Mouse (Mus musculus) MEL (cell line): ENCODE data around the gene Cldn9. TPM values are rescaled to one million over a fixed set of nuclear protein-coding genes. Genes with fewer than 3 reads are reported as not detected.
A peak's percentile ranks its signal among the peaks of the same experiment; 100 is the strongest.

Experiments used
- DNase-seq: peaks from one replicate; pipeline ENCODE4 v3.0.0; 2011; ENCODE audit warnings: low read depth, low spot score
- H3K27ac ChIP-seq: 2 replicates; pipeline ENCODE4 v1.5.1; 2012; ENCODE audit warnings: low read depth, mild to moderate bottlenecking, control low read depth, low read length, moderate library complexity; ENCODE audit not compliant: control insufficient read depth
- H3K27me3 ChIP-seq, 2 experiments: fragments of 150-350 bp in 1 of 2; sonication (generic) in 1 of 2; 2 replicates each; pipeline ENCODE4 v1.6.1; 2012; ENCODE audit warnings: low read length in 2 of 2, mild to moderate bottlenecking in 2 of 2, improper control_type of control experiment in 1 of 2, moderate library complexity in 1 of 2; ENCODE audit not compliant: insufficient read depth in 2 of 2, control insufficient read depth in 1 of 2
- H3K36me3 ChIP-seq, 2 experiments: 2 replicates each; pipeline ENCODE4 v1.6.1; 2012 to 2014; ENCODE audit warnings: low read length in 2 of 2, improper control_type of control experiment in 1 of 2, inconsistent platforms in 1 of 2, mild to moderate bottlenecking in 1 of 2; ENCODE audit not compliant: insufficient read depth in 2 of 2, control insufficient read depth in 1 of 2
- H3K4me1 ChIP-seq, 2 experiments: fragments of 150-350 bp in 1 of 2; sonication (generic) in 1 of 2; 2 replicates each; pipeline ENCODE4 v1.6.1; 2012; ENCODE audit warnings: low read length in 2 of 2, improper control_type of control experiment in 1 of 2, mild to moderate bottlenecking in 1 of 2; ENCODE audit not compliant: insufficient read depth in 2 of 2, control insufficient read depth in 1 of 2
- H3K4me3 ChIP-seq, 2 experiments: fragments of 150-350 bp in 1 of 2; sonication (generic) in 1 of 2; 2 replicates each; pipeline ENCODE4 v1.5.1; 2012; ENCODE audit warnings: low read depth in 2 of 2, low read length in 2 of 2, mild to moderate bottlenecking in 2 of 2, moderate library complexity in 2 of 2, control low read depth in 1 of 2, improper control_type of control experiment in 1 of 2; ENCODE audit not compliant: control insufficient read depth in 1 of 2, insufficient read depth in 1 of 2
- H3K79me2 ChIP-seq: 2 replicates; pipeline ENCODE4 v1.6.1; 2012; ENCODE audit warnings: mild to moderate bottlenecking, low read length, moderate library complexity; ENCODE audit not compliant: control insufficient read depth, poor library complexity, insufficient read depth
- H3K9ac ChIP-seq: 2 replicates; pipeline ENCODE4 v1.6.1; 2012; ENCODE audit warnings: low read depth, mild to moderate bottlenecking, control low read depth, low read length, moderate library complexity; ENCODE audit not compliant: control insufficient read depth, poor library complexity, severe bottlenecking
- H3K9me3 ChIP-seq: fragments of 150-350 bp; sonication (generic); replicated peaks from 2 replicates; pipeline ENCODE4 v1.6.1; 2012; ENCODE audit warnings: mild to moderate bottlenecking, low read length, improper control_type of control experiment, moderate library complexity; ENCODE audit not compliant: insufficient read depth
- CHD1 ChIP-seq: IDR thresholded peaks from 2 replicates; pipeline ENCODE4 v1.6.1; 2012; ENCODE audit warnings: low read depth, mild to moderate bottlenecking, inconsistent platforms, low read length, improper control_type of control experiment
- CTCF ChIP-seq, 3 experiments: IDR thresholded peaks in 2 of 3; conservative IDR thresholded peaks in 1 of 3; 2 replicates each; pipeline ENCODE4 v1.5.1; 2011 to 2012; ENCODE audit warnings: low read length in 3 of 3, low read depth in 2 of 3, mild to moderate bottlenecking in 2 of 3, improper control_type of control experiment in 1 of 3, inconsistent platforms in 1 of 3, mixed read lengths in 1 of 3, moderate library complexity in 1 of 3; ENCODE audit not compliant: control insufficient read depth in 1 of 3, insufficient read depth in 1 of 3, poor library complexity in 1 of 3, severe bottlenecking in 1 of 3
- E2F4 ChIP-seq: IDR thresholded peaks from 2 replicates; pipeline ENCODE4 v1.6.1; 2011; ENCODE audit warnings: low read depth, low read length, improper control_type of control experiment, borderline replicate concordance
- EP300 ChIP-seq, 2 experiments: IDR thresholded peaks; 2 replicates each; pipeline ENCODE4 v1.6.1; 2011; ENCODE audit warnings: improper control_type of control experiment in 2 of 2, low read length in 2 of 2, low read depth in 1 of 2, mild to moderate bottlenecking in 1 of 2
- ETS1 ChIP-seq: IDR thresholded peaks from 2 replicates; pipeline ENCODE4 v1.6.1; 2012; ENCODE audit warnings: low read depth, mild to moderate bottlenecking, inconsistent platforms, low read length, improper control_type of control experiment, moderate library complexity
- HCFC1 ChIP-seq: IDR thresholded peaks from 2 replicates; pipeline ENCODE4 v1.6.1; 2012; ENCODE audit warnings: low read depth, mild to moderate bottlenecking, inconsistent platforms, low read length, improper control_type of control experiment, moderate library complexity
- KAT2A ChIP-seq: conservative IDR thresholded peaks from 2 replicates; pipeline ENCODE4 v1.6.1; 2012; ENCODE audit warnings: low read depth, low read length, improper control_type of control experiment, inconsistent platforms
- MAFK ChIP-seq: IDR thresholded peaks from 2 replicates; pipeline ENCODE4 v1.6.1; 2011; ENCODE audit warnings: low read depth, mild to moderate bottlenecking, low read length, improper control_type of control experiment, borderline replicate concordance
- MAX ChIP-seq: IDR thresholded peaks from 2 replicates; pipeline ENCODE4 v1.6.1; 2011; ENCODE audit warnings: low read length, improper control_type of control experiment
- MEF2A ChIP-seq: IDR thresholded peaks from 2 replicates; pipeline ENCODE4 v1.6.1; 2014; ENCODE audit warnings: low read depth, mild to moderate bottlenecking, inconsistent platforms, low read length, improper control_type of control experiment; ENCODE audit not compliant: poor library complexity, insufficient replicate concordance, severe bottlenecking; ENCODE audit errors: extremely low read depth
- MXI1 ChIP-seq: IDR thresholded peaks from 2 replicates; pipeline ENCODE4 v1.6.1; 2011; ENCODE audit warnings: mild to moderate bottlenecking, low read depth, low read length, improper control_type of control experiment
- MYB ChIP-seq: IDR thresholded peaks from 2 replicates; pipeline ENCODE4 v1.6.1; 2011; ENCODE audit warnings: mild to moderate bottlenecking, low read depth, low read length, improper control_type of control experiment
- MYC ChIP-seq: IDR thresholded peaks from 2 replicates; pipeline ENCODE4 v1.6.1; 2011; ENCODE audit warnings: low read depth, mild to moderate bottlenecking, low read length, improper control_type of control experiment, moderate library complexity
- NRF1 ChIP-seq: IDR thresholded peaks from 2 replicates; pipeline ENCODE4 v1.6.1; 2014; ENCODE audit warnings: low read depth, mild to moderate bottlenecking, inconsistent platforms, low read length, improper control_type of control experiment, moderate library complexity; ENCODE audit not compliant: poor library complexity, insufficient read depth, severe bottlenecking
- TBP ChIP-seq: IDR thresholded peaks from 2 replicates; pipeline ENCODE4 v1.8.0; 2011; ENCODE audit warnings: low read depth, low read length, improper control_type of control experiment
- TCF12 ChIP-seq: IDR thresholded peaks from 2 replicates; pipeline ENCODE4 v1.6.1; 2014; ENCODE audit warnings: low read depth, mild to moderate bottlenecking, inconsistent platforms, low read length, improper control_type of control experiment, moderate library complexity
- UBTF ChIP-seq: IDR thresholded peaks from 2 replicates; pipeline ENCODE4 v1.6.1; 2012; ENCODE audit warnings: low read depth, mild to moderate bottlenecking, inconsistent platforms, low read length, improper control_type of control experiment, moderate library complexity, borderline replicate concordance; ENCODE audit not compliant: insufficient read depth
- USF2 ChIP-seq, 2 experiments: IDR thresholded peaks; 2 replicates each; pipeline ENCODE4 v1.6.1; 2011 to 2012; ENCODE audit warnings: improper control_type of control experiment in 2 of 2, low read length in 2 of 2, borderline replicate concordance in 1 of 2, inconsistent platforms in 1 of 2, low read depth in 1 of 2, mild to moderate bottlenecking in 1 of 2; ENCODE audit not compliant: insufficient read depth in 1 of 2
- ZC3H11A ChIP-seq: IDR thresholded peaks from 2 replicates; pipeline ENCODE4 v1.6.1; 2012; ENCODE audit warnings: low read depth, mild to moderate bottlenecking, inconsistent platforms, low read length, improper control_type of control experiment
- ZKSCAN1 ChIP-seq: IDR thresholded peaks from 2 replicates; pipeline ENCODE4 v1.6.1; 2012; ENCODE audit warnings: low read depth, mild to moderate bottlenecking, inconsistent platforms, low read length, improper control_type of control experiment, moderate library complexity
- ZNF384 ChIP-seq: IDR thresholded peaks from 2 replicates; pipeline ENCODE4 v1.6.1; 2012; ENCODE audit warnings: low read depth, mild to moderate bottlenecking, inconsistent platforms, low read length, improper control_type of control experiment
- polyA plus RNA-seq, 2 experiments: library from polyadenylated mRNA; stranded (reverse) in 1 of 2; unstranded in 1 of 2; fragments of >175 nt in 1 of 2; fragments of >200 nt in 1 of 2; gene quantifications; 2 replicates each; pipeline versions ENCODE4 v1.2.1 to v1.2.4; 2012; ENCODE audit warnings: low replicate concordance in 2 of 2, low read depth in 1 of 2; ENCODE audit not compliant: insufficient read length in 2 of 2, insufficient read depth in 1 of 2, missing spikeins in 1 of 2
- total RNA-seq: library from RNA; depleted of rRNA; stranded (reverse); fragments of 300-350 nt; gene quantifications from 2 replicates; pipeline ENCODE4 v1.2.3, GENCODE M21; 2012

The Cldn9 gene
- total and polyA plus RNA-seq, 3 experiments = 0.18 to 0.19 TPM; not detected in 1

DNA sequence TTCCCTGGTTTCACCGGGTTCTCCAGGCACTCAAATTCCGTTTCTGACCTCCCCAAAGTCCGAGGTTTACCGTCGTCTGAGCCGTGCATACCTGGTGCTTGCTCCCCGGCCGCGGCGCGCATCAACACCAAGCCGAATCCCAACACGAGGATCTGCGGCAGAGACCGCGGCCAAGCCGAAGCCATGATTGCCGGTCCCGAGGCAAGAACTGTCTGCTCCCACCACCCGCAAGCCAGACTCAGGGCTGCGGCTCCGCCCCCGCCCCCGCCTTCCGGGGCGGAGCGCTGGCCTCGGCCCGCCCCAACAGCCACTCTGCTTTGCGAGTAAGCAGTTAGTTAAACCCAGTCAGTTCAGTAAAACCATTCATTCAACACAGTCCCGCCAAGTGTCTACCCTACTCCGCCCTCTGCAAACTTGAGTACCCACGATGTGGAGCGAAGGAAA, 6.6 kb downstream of the Cldn9 start, which contains the start of gene Tnfrsf12a (continued):
- TF ChIP-seq NRF1 (no peak), UBTF (no peak)

DNA sequence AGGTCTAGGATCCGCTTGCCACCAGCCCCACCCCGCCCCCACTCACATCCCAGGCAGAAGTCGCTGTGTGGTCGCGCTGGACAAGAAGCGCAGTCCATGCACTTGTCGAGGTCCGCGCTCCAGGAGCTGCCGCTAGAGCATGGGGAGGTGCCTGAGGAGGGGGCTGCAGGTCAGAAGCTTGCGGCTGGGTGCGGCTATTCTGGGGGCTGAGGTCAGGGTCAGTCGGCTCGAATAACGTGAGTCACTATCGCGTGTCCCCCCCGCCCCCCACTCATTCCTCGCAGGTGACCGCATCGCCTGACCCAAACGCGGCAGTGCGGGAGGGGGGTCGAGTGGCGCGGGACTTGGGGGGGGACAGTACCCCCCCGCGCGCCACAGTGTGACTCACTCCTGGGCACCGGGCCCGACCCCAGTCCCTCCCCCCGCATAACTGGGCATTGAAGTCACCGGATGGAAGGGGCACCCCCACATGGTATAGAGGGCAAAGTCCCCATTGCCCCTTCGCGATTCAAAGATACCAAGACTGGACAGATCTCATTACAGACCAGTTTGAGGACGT, 7.3 kb downstream of the Cldn9 start:
- TF ChIP-seq ZKSCAN1 = no peak
- TF ChIP-seq E2F4 = 0 out of 2 replicates have a peak, but pooled peaks have one; percentile 7
- no peak for TF ChIP-seq CHD1
- TF ChIP-seq MAFK = no peak
- 0 out of 2 replicates have a peak, but pooled peaks have one; percentile 10 for TF ChIP-seq MYC
- TF ChIP-seq MYB = no peak
- TF ChIP-seq MAX = no peak
- no peak for TF ChIP-seq MEF2A
- no peak for TF ChIP-seq ZC3H11A
- TF ChIP-seq ZNF384 = no peak
- TF ChIP-seq HCFC1 = no peak
- TF ChIP-seq TBP = no peak
- TF ChIP-seq CTCF (IDR thresholded peaks at IDR 0.05 in 2 of 3, conservative IDR thresholded peaks at IDR 0.05 in 1 of 3; ENCODE audit: control insufficient read depth in 1 of 3, insufficient read depth in 1 of 3, low read depth in 2 of 3, low read length in 3 of 3, poor library complexity in 1 of 3, severe bottlenecking in 1 of 3) = no peak
- TF ChIP-seq USF2 (IDR thresholded peaks at IDR 0.05; ENCODE audit: borderline replicate concordance in 1 of 2, insufficient read depth in 1 of 2, low read depth in 1 of 2, low read length in 2 of 2) = no peak
- TF ChIP-seq TCF12 = no peak
- TF ChIP-seq MXI1 = no peak
- TF ChIP-seq KAT2A = no peak
- TF ChIP-seq EP300 (IDR thresholded peaks at IDR 0.05; ENCODE audit: low read depth in 1 of 2, low read length in 2 of 2) = no peak; a peak in 1 of 4 replicates
- TF ChIP-seq ETS1 = 0 out of 2 replicates have a peak, but pooled peaks have one; percentile 34
- Histone ChIP-seq H3K4me3 (peak overlapping the region; percentile 81 to 89), H3K36me3 (peaks cover 0 to 21% of the 10 kb centered on the region in 2 experiments; a peak in 2 of 4 replicates), H3K4me1 (peaks cover 0 to 33% of the 10 kb centered on the region in 2 experiments), H3K27me3 (no peaks in the 10 kb centered on the region), H3K9me3 (no peaks in the 10 kb centered on the region), H3K9ac (peak overlapping the region; percentile 86), H3K27ac (peak overlapping the region; percentile 66), H3K79me2 (peaks cover 15% of the 10 kb centered on the region)
- peak; percentile 58 for DNase-seq
